Mouse (Mus musculus): ENCODE measurements at regions not wholly inside any gene's neighbourhood (a gene's known extent, or its start where the extent isn't known, plus 50 kb on each side); places are given as distances from the start of the nearest gene placed in this dataset.

GRCm38 (mm10) chr1:193919243-193919642 lies 549.1 kb upstream of the Camk1g start:
- no peak for DNase-seq

- DNase-seq = no peak
Measured at GRCm38 (mm10) chr1:193905711-193906110, 535.6 kb upstream of the Camk1g start.

- DNase-seq = no peak
Measured at GRCm38 (mm10) chr1:193894072-193894471, 524.0 kb upstream of the Camk1g start.

GRCm38 (mm10) chr1:193876540-193876939 lies 506.4 kb upstream of the Camk1g start:
- no peak for DNase-seq

GRCm38 (mm10) chr1:193876121-193876520 lies 506.0 kb upstream of the Camk1g start:
- no peak for DNase-seq

- no peak for DNase-seq
Measured at GRCm38 (mm10) chr1:193875287-193875686, 505.2 kb upstream of the Camk1g start.

- no peak for DNase-seq
Measured at GRCm38 (mm10) chr1:193870731-193871130, 500.6 kb upstream of the Camk1g start.

GRCm38 (mm10) chr1:193868639-193869320 lies 498.7 kb upstream of the Camk1g start:
- no peak for DNase-seq

- DNase-seq = peak; percentile 9
Measured at GRCm38 (mm10) chr1:193860767-193861299, 490.7 kb upstream of the Camk1g start.

GRCm38 (mm10) chr1:193860354-193860753 lies 490.3 kb upstream of the Camk1g start:
- no peak for DNase-seq

GRCm38 (mm10) chr1:193859257-193860125 lies 489.4 kb upstream of the Camk1g start:
- no peak for DNase-seq

- DNase-seq = no peak
Measured at GRCm38 (mm10) chr1:193847922-193848321, 477.8 kb upstream of the Camk1g start.

- no peak for DNase-seq
Measured at GRCm38 (mm10) chr1:193844868-193845267, 474.8 kb upstream of the Camk1g start.

GRCm38 (mm10) chr1:193844461-193844860 lies 474.4 kb upstream of the Camk1g start:
- DNase-seq = no peak

GRCm38 (mm10) chr1:193800998-193801397 lies 430.9 kb upstream of the Camk1g start:
- DNase-seq = no peak

GRCm38 (mm10) chr1:193790579-193790978 lies 420.5 kb upstream of the Camk1g start:
- no peak for DNase-seq

GRCm38 (mm10) chr1:193788496-193788895 lies 418.4 kb upstream of the Camk1g start:
- DNase-seq = no peak

GRCm38 (mm10) chr1:193787417-193787816 lies 417.3 kb upstream of the Camk1g start:
- DNase-seq = no peak

GRCm38 (mm10) chr1:193784966-193785365 lies 414.9 kb upstream of the Camk1g start:
- no peak for DNase-seq

- DNase-seq = no peak
Measured at GRCm38 (mm10) chr1:193784526-193784925, 414.4 kb upstream of the Camk1g start.

GRCm38 (mm10) chr1:193778181-193778580 lies 408.1 kb upstream of the Camk1g start:
- DNase-seq = no peak

GRCm38 (mm10) chr1:193769546-193769945 lies 399.4 kb upstream of the Camk1g start:
- no peak for DNase-seq

GRCm38 (mm10) chr1:193764103-193764502 lies 394.0 kb upstream of the Camk1g start:
- no peak for DNase-seq

GRCm38 (mm10) chr1:193751819-193752251 lies 381.7 kb upstream of the Camk1g start:
- DNase-seq = no peak
